Mouse (Mus musculus): Measurements from ENCODE around the gene Hist1h2ab. TPM values are rescaled to one million over a fixed set of nuclear protein-coding genes. Genes with fewer than 3 reads are reported as not detected.

Hist1h2ab gene
- total and polyA plus RNA-seq, 3 experiments, result 8.0 to 2,219 TPM; not detected in 1

GRCm38 (mm10) chr13:23763242-23763585 is 12.3 kb downstream of the Hist1h2ab start (continued):
- TF ChIP-seq MYB (IDR thresholded peaks at IDR 0.05; ENCODE audit: low read depth, low read length) (no peak), TAL1 (IDR thresholded peaks at IDR 0.05; ENCODE audit: low read length) (no peak), POLR2A (IDR thresholded peaks at IDR 0.05; ENCODE audit: control insufficient read depth in 1 of 2, insufficient read depth in 1 of 2, low read depth in 1 of 2, low read length in 2 of 2, poor library complexity in 1 of 2) (no peak), GATA1 (IDR thresholded peaks at IDR 0.05; ENCODE audit: low read depth, low read length) (no peak)

- Histone ChIP-seq H3K79me2 (ENCODE audit: control insufficient read depth, insufficient read depth, low read length, poor library complexity) (no peaks in the 10 kb centered on the region; the same call in 1 of the 2 replicates), H3K9me3 (replicated peaks; ENCODE audit: insufficient read depth, low read length) (no peaks in the 10 kb centered on the region), H3K9ac (ENCODE audit: control insufficient read depth, low read depth, low read length, poor library complexity, severe bottlenecking) (peak within 1 kb of the TSS; percentile 85), H3K36me3 (ENCODE audit: control insufficient read depth in 1 of 2, insufficient read depth in 2 of 2, low read length in 2 of 2) (peaks cover 0 to 35% of the 10 kb centered on the region in 2 experiments; a peak in 2 of 4 replicates), H3K27me3 (ENCODE audit: control insufficient read depth in 1 of 2, insufficient read depth in 2 of 2, low read length in 2 of 2) (no peaks in the 10 kb centered on the region), H3K4me1 (ENCODE audit: control insufficient read depth in 1 of 2, insufficient read depth in 2 of 2, low read length in 2 of 2) (peaks cover 4 to 18% of the 10 kb centered on the region in 2 experiments), H3K4me3 (ENCODE audit: control insufficient read depth in 1 of 2, insufficient read depth in 1 of 2, low read depth in 2 of 2, low read length in 2 of 2) (peak within 1 kb of the TSS; percentile 5 to 41), H3K27ac (ENCODE audit: control insufficient read depth, low read depth, low read length) (peak within 1 kb of the TSS; percentile 98)
- peak; percentile 95 for DNase-seq (ENCODE audit: low read depth, low spot score)
- TF ChIP-seq POLR2A (IDR thresholded peaks at IDR 0.05; ENCODE audit: control insufficient read depth in 1 of 2, insufficient read depth in 1 of 2, low read depth in 1 of 2, low read length in 2 of 2, poor library complexity in 1 of 2) (peak; percentile 95 to 99), MYB (IDR thresholded peaks at IDR 0.05; ENCODE audit: low read depth, low read length) (no peak), GABPA (IDR thresholded peaks at IDR 0.05; ENCODE audit: low read depth, low read length) (no peak), MXI1 (IDR thresholded peaks at IDR 0.05; ENCODE audit: low read depth, low read length) (no peak), BHLHE40 (IDR thresholded peaks at IDR 0.05; ENCODE audit: borderline replicate concordance, low read depth, low read length) (no peak), TBP (IDR thresholded peaks at IDR 0.05; ENCODE audit: low read depth, low read length) (peak; percentile 99), TCF12 (IDR thresholded peaks at IDR 0.05; ENCODE audit: low read depth, low read length) (no peak), E2F4 (IDR thresholded peaks at IDR 0.05; ENCODE audit: borderline replicate concordance, low read depth, low read length) (no peak), USF1 (IDR thresholded peaks at IDR 0.05; ENCODE audit: low read depth, low read length) (no peak), ZC3H11A (IDR thresholded peaks at IDR 0.05; ENCODE audit: low read depth, low read length) (no peak), MAFK (IDR thresholded peaks at IDR 0.05; ENCODE audit: borderline replicate concordance, low read depth, low read length) (no peak), RAD21 (IDR thresholded peaks at IDR 0.05; ENCODE audit: low read depth, low read length) (no peak), UBTF (IDR thresholded peaks at IDR 0.05; ENCODE audit: borderline replicate concordance, insufficient read depth, low read depth, low read length) (peak; percentile 99), CHD1 (IDR thresholded peaks at IDR 0.05; ENCODE audit: low read depth, low read length) (no peak), CTCF (IDR thresholded peaks at IDR 0.05 in 2 of 3, conservative IDR thresholded peaks at IDR 0.05 in 1 of 3; ENCODE audit: control insufficient read depth in 1 of 3, insufficient read depth in 1 of 3, low read depth in 2 of 3, low read length in 3 of 3, poor library complexity in 1 of 3, severe bottlenecking in 1 of 3) (0 out of 6 replicates have a peak, but pooled peaks of 1 of the 3 experiments have one; percentile 8), POLR2AphosphoS5 (IDR thresholded peaks at IDR 0.05; ENCODE audit: borderline replicate concordance, low read depth, low read length) (peak; percentile 98; the same call in 1 of the 2 replicates), ELF1 (IDR thresholded peaks at IDR 0.05; ENCODE audit: low read depth, low read length) (no peak), ETS1 (IDR thresholded peaks at IDR 0.05; ENCODE audit: low read depth, low read length) (no peak)
Observed at GRCm38 (mm10) chr13:23763586-23764323, 12.8 kb downstream of the Hist1h2ab start, which contains the start of gene Hist1h1a. Gene Hist1h1a (plus strand): TSS chr13:23763666.

Data from MEL (cell line).